ENCODE assay signal across 8 mouse cellular contexts in genomic region chr13:52982703-52983102, GRCm38 (mm10). TPM values are rescaled to one million over a fixed set of nuclear protein-coding genes. Genes with fewer than 3 reads are reported as not detected.
A peak's percentile ranks its signal among the peaks of the same experiment; 100 is the strongest.
DNase-seq lines count a peak whose midpoint lies in the region; ATAC-seq and TF ChIP-seq lines count a peak whose summit lies in the region.

No protein-coding gene starts in this region.

- TF ChIP-seq EP300 in CH12.LX (IDR thresholded peaks at IDR 0.05; ENCODE audit: low read length) = peak; percentile 52

- peak overlapping the region; percentile 77; the same call in 1 of the 2 replicates for H3K4me2 ChIP-seq in CH12.LX (ENCODE audit: insufficient read depth, low read depth, poor library complexity, severe bottlenecking)
- H3K4me2 ChIP-seq in forebrain, embryonic 16.5 days (ENCODE audit: low read length) = peak overlapping the region; percentile 98
- peak overlapping the region; percentile 94 for H3K4me2 ChIP-seq in lung, embryonic 15.5 days

- no peak for ATAC-seq in forebrain, embryonic 16.5 days
- ATAC-seq in hematopoietic stem cell, adult 5-6 weeks (replicated peaks in 1 of 2; ENCODE audit: insufficient read depth in 1 of 2, low FRiP score in 2 of 2, low TSS enrichment in 1 of 2, low read depth in 1 of 2, poor library complexity in 2 of 2, severe bottlenecking in 2 of 2) = peak; percentile 52 to 66; a peak in 3 of 4 replicates
- no peak for ATAC-seq in lung, embryonic 15.5 days (ENCODE audit: borderline replicate concordance, extremely low read depth, low FRiP score, low TSS enrichment)

- peaks cover 2% of the 10 kb centered on the region for H3K27me3 ChIP-seq in CH12.LX (replicated peaks)
- no peaks in the 10 kb centered on the region; the same call in 1 of the 2 replicates for H3K27me3 ChIP-seq in forebrain, embryonic 16.5 days (replicated peaks; ENCODE audit: control insufficient read depth, insufficient read depth, low read length)
- H3K27me3 ChIP-seq in lung, embryonic 15.5 days = peaks cover 7% of the 10 kb centered on the region; the same call in 1 of the 2 replicates

- peaks cover 24% of the 10 kb centered on the region for H3K79me2 ChIP-seq in CH12.LX (replicated peaks; ENCODE audit: control insufficient read depth, extremely low read depth, insufficient read depth, poor library complexity, severe bottlenecking)

- peaks cover 0 to 1% of the 10 kb centered on the region in 2 experiments for H3K36me3 ChIP-seq in CH12.LX (replicated peaks in 1 of 2; ENCODE audit: control insufficient read depth in 1 of 2, insufficient read depth in 1 of 2, low read length in 1 of 2)
- no peaks in the 10 kb centered on the region for H3K36me3 ChIP-seq in forebrain, embryonic 16.5 days (ENCODE audit: control insufficient read depth, insufficient read depth)
- no peaks in the 10 kb centered on the region for H3K36me3 ChIP-seq in lung, embryonic 15.5 days

- peak overlapping the region; percentile 32 to 52 (median 44) for H3K4me3 ChIP-seq in CH12.LX (replicated peaks in 1 of 3; ENCODE audit: low read depth in 2 of 3, low read length in 2 of 3, poor library complexity in 1 of 3)
- H3K4me3 ChIP-seq in forebrain, embryonic 16.5 days (replicated peaks; ENCODE audit: low read length) = peak overlapping the region; percentile 22
- peak overlapping the region; percentile 17 for H3K4me3 ChIP-seq in lung, embryonic 15.5 days
- H3K4me3 ChIP-seq in olfactory bulb, adult 2 months (ENCODE audit: insufficient read depth, low read depth, low read length) = no peak overlapping the region

- TF ChIP-seq RAD21 in CH12.LX (IDR thresholded peaks at IDR 0.05; ENCODE audit: low read depth, low read length) = peak; percentile 90

- no peak for TF ChIP-seq POLR2A in CH12.LX (IDR thresholded peaks at IDR 0.05; ENCODE audit: low read depth, low read length)
- no peak for TF ChIP-seq POLR2A in olfactory bulb, adult 2 months (IDR thresholded peaks at IDR 0.05; ENCODE audit: insufficient read depth, low read depth, low read length)

- no peak overlapping the region for H3K27ac ChIP-seq in CH12.LX (ENCODE audit: insufficient read depth, low read depth)
- no peak overlapping the region for H3K27ac ChIP-seq in forebrain, embryonic 16.5 days (ENCODE audit: low read length)
- no peak overlapping the region for H3K27ac ChIP-seq in lung, embryonic 15.5 days
- no peak overlapping the region for H3K27ac ChIP-seq in olfactory bulb, adult 2 months (ENCODE audit: insufficient read depth, low read depth, low read length)

- dilution Hi-C loops in CH12.LX (cut with MboI; ENCODE audit: extremely low pct_ligation_motif_present, extremely low pct_unique_long_range_greater_than_20kb, low sequenced_read_pairs) = no loop called here

- peak; percentile 95 for DNase-seq in CH12.LX (ENCODE audit: extremely low read depth)
- peak; percentile 63 for DNase-seq in c-Kit-positive CD71-positive TER-119-negative erythroid progenitor cells, embryonic 14.5 days (ENCODE audit: low read depth)
- peak; percentile 93 for DNase-seq in layer of hippocampus, adult 9-10 months (ENCODE audit: low spot score)
- peak; percentile 91 for DNase-seq in thymus, postnatal 0 days (ENCODE audit: low spot score)

- H3K4me1 ChIP-seq in CH12.LX (ENCODE audit: control insufficient read depth in 1 of 2, insufficient read depth in 2 of 2) = peaks cover 2 to 4% of the 10 kb centered on the region in 2 experiments; a peak in 3 of 4 replicates
- H3K4me1 ChIP-seq in forebrain, embryonic 16.5 days (replicated peaks; ENCODE audit: control insufficient read depth, insufficient read depth, low read length) = peaks cover 15% of the 10 kb centered on the region
- H3K4me1 ChIP-seq in lung, embryonic 15.5 days = peaks cover 22% of the 10 kb centered on the region
- H3K4me1 ChIP-seq in olfactory bulb, adult 2 months (ENCODE audit: control insufficient read depth, insufficient read depth, low read length) = peaks cover 10% of the 10 kb centered on the region

- no peaks in the 10 kb centered on the region for H3K9me3 ChIP-seq in CH12.LX (replicated peaks; ENCODE audit: low read length)
- no peaks in the 10 kb centered on the region for H3K9me3 ChIP-seq in forebrain, embryonic 16.5 days (ENCODE audit: control insufficient read depth, low read length)
- no peaks in the 10 kb centered on the region for H3K9me3 ChIP-seq in lung, embryonic 15.5 days

- in situ Hi-C loops in CH12.LX (cut with MboI; ENCODE audit: low pct_ligation_motif_present, low pct_unique_long_range_greater_than_20kb, low sequenced_read_pairs) = loop anchor here (10.0 to 25.0 kb wide), 2 partner anchors 728 to 1145 kb away; partner anchors contain the start of gene Gadd45g

- peak; percentile 42 to 98; a peak in 3 of 4 replicates for TF ChIP-seq CTCF in CH12.LX (conservative IDR thresholded peaks at IDR 0.05 in 1 of 2, IDR thresholded peaks at IDR 0.05 in 1 of 2; ENCODE audit: low read depth in 2 of 2, low read length in 2 of 2)
- TF ChIP-seq CTCF in olfactory bulb, adult 2 months (IDR thresholded peaks at IDR 0.05; ENCODE audit: insufficient read depth, low read depth, low read length) = peak; percentile 62

- WGBS in forebrain, embryonic 16.5 days = under 1% methylated on average over 12 of the region's 12 CpGs
- WGBS in lung, embryonic 15.5 days = under 1% methylated on average over 12 of the region's 12 CpGs
- WGBS in olfactory bulb, adult 2 months = 0% methylated on average over 12 of the region's 12 CpGs

- peak overlapping the region; percentile 61 for H3K9ac ChIP-seq in CH12.LX (ENCODE audit: insufficient read depth, low read depth)
- H3K9ac ChIP-seq in forebrain, embryonic 16.5 days (replicated peaks; ENCODE audit: low read depth, low read length) = no peak overlapping the region
- no peak overlapping the region for H3K9ac ChIP-seq in lung, embryonic 15.5 days

TF ChIP-seq in CH12.LX, 34 proteins besides CTCF, POLR2A, EP300 and RAD21 (continues in another document):
- no peak for TF ChIP-seq CHD2 (IDR thresholded peaks at IDR 0.05; ENCODE audit: low read length)
- no peak for TF ChIP-seq JUN (IDR thresholded peaks at IDR 0.05; ENCODE audit: insufficient read depth, low read depth, low read length)
- 0 out of 2 replicates have a peak, but pooled peaks have one; percentile 46 for TF ChIP-seq NELFE (IDR thresholded peaks at IDR 0.05; ENCODE audit: low read depth, low read length)
- TF ChIP-seq MXI1 (IDR thresholded peaks at IDR 0.05; ENCODE audit: low read depth, low read length) = peak; percentile 56; the same call in 1 of the 2 replicates
- TF ChIP-seq CHD1 (IDR thresholded peaks at IDR 0.05; ENCODE audit: low read depth, low read length) = no peak
- no peak for TF ChIP-seq TCF12 (IDR thresholded peaks at IDR 0.05; ENCODE audit: low read depth, low read length)
- no peak for TF ChIP-seq USF1 (IDR thresholded peaks at IDR 0.05; ENCODE audit: low read depth, low read length)
- TF ChIP-seq NRF1 (IDR thresholded peaks at IDR 0.05; ENCODE audit: low read depth, low read length) = no peak
- TF ChIP-seq GABPA (IDR thresholded peaks at IDR 0.05; ENCODE audit: insufficient replicate concordance, low read depth, low read length) = no peak
- peak; percentile 99 for TF ChIP-seq ZNF384 (IDR thresholded peaks at IDR 0.05; ENCODE audit: low read depth, low read length)
- TF ChIP-seq MAX (IDR thresholded peaks at IDR 0.05; ENCODE audit: low read length) = no peak
- no peak for TF ChIP-seq POLR2AphosphoS2 (IDR thresholded peaks at IDR 0.05; ENCODE audit: low read depth, low read length)
- no peak for TF ChIP-seq USF2 (conservative IDR thresholded peaks at IDR 0.05; ENCODE audit: low read depth, low read length)
- peak; percentile 45; the same call in 1 of the 2 replicates for TF ChIP-seq ETS1 (conservative IDR thresholded peaks at IDR 0.05; ENCODE audit: low read depth, low read length)
- TF ChIP-seq HCFC1 (IDR thresholded peaks at IDR 0.05; ENCODE audit: low read depth, low read length) = peak; percentile 27; the same call in 1 of the 2 replicates
- no peak for TF ChIP-seq ZMIZ1 (IDR thresholded peaks at IDR 0.05; ENCODE audit: low read depth, low read length)
- no peak for TF ChIP-seq MAZ (IDR thresholded peaks at IDR 0.05; ENCODE audit: low read depth, low read length)
- TF ChIP-seq TBP (conservative IDR thresholded peaks at IDR 0.05; ENCODE audit: low read depth, low read length) = 0 out of 2 replicates have a peak, but pooled peaks have one; percentile 7
- peak; percentile 32; the same call in 1 of the 2 replicates for TF ChIP-seq ELF1 (IDR thresholded peaks at IDR 0.05; ENCODE audit: low read depth, low read length)
- TF ChIP-seq UBTF (IDR thresholded peaks at IDR 0.05; ENCODE audit: low read depth, low read length) = no peak; the same call in 1 of the 2 replicates
- peak; percentile 61 for TF ChIP-seq IRF4 (IDR thresholded peaks at IDR 0.05; ENCODE audit: low read depth, low read length)
- no peak for TF ChIP-seq PAX5 (IDR thresholded peaks at IDR 0.05; ENCODE audit: low read length)
- TF ChIP-seq MYC (IDR thresholded peaks at IDR 0.05; ENCODE audit: low read depth, low read length) = peak; percentile 74; the same call in 1 of the 2 replicates
- TF ChIP-seq MAFK (IDR thresholded peaks at IDR 0.05; ENCODE audit: insufficient replicate concordance, low read length) = no peak

RNA-seq across cellular contexts. Expression of gene Nfil3, which starts 1.8 kb away (rescaled TPM):
- 24.4 and 30.0 TPM in 2 replicates for total RNA-seq in CH12.LX (2012; rRNA removed)
- total RNA-seq in CH12.LX (2014; rRNA removed) = 23.5 and 27.8 TPM in 2 replicates
- polyA plus RNA-seq in CH12.LX (2012; ENCODE audit: insufficient read length, low read depth) = 34.5 and 34.6 TPM in 2 replicates
- polyA plus RNA-seq in forebrain, embryonic 16.5 days (2015; fragmentation: Nextera tagmentation; extraction: Ambion mirVana) = 58.8 and 67.1 TPM in 2 replicates
- total RNA-seq in hematopoietic stem cell, adult 5-6 weeks (2017) = 10.1 and 11.2 TPM in 2 replicates
- polyA plus RNA-seq in lung, embryonic 15.5 days (2015; fragmentation: Nextera tagmentation; extraction: Ambion mirVana) = 21.8 and 22.3 TPM in 2 replicates
- not detected in 2 replicates for polyA plus RNA-seq in olfactory bulb, adult 2 months (2012; ENCODE audit: insufficient read depth, insufficient read length, low replicate concordance, missing spikeins)
- 6.6 and 8.8 TPM in 2 replicates for polyA plus RNA-seq in thymus, postnatal 0 days (2015; fragmentation: Nextera tagmentation; extraction: Ambion mirVana)

RNA-seq across cellular contexts. Expression of gene Auh, which starts 53.2 kb away (rescaled TPM):
- total RNA-seq in CH12.LX (2012; rRNA removed) (59.6 and 74.1 TPM in 2 replicates), CH12.LX (2014; rRNA removed) (68.5 and 74.6 TPM in 2 replicates)
- polyA plus RNA-seq in CH12.LX (2012; ENCODE audit: insufficient read length, low read depth) = 191 and 193 TPM in 2 replicates
- 60.9 and 63.5 TPM in 2 replicates for polyA plus RNA-seq in forebrain, embryonic 16.5 days (2015; fragmentation: Nextera tagmentation; extraction: Ambion mirVana)
- total RNA-seq in hematopoietic stem cell, adult 5-6 weeks (2017) = 43.3 and 45.4 TPM in 2 replicates
- polyA plus RNA-seq in lung, embryonic 15.5 days (2015; fragmentation: Nextera tagmentation; extraction: Ambion mirVana) = 38.4 and 45.7 TPM in 2 replicates
- not detected in 2 replicates for polyA plus RNA-seq in olfactory bulb, adult 2 months (2012; ENCODE audit: insufficient read depth, insufficient read length, low replicate concordance, missing spikeins)
- 76.5 and 82.2 TPM in 2 replicates for polyA plus RNA-seq in thymus, postnatal 0 days (2015; fragmentation: Nextera tagmentation; extraction: Ambion mirVana)

Comparison
In these comparisons a context has a peak if more than half of its experiments do, and no peak if none do; other contexts are left out.
1. ATAC-seq: peak in hematopoietic stem cell, adult 5-6 weeks (2 of 2); none in forebrain, embryonic 16.5 days (single experiment) and lung, embryonic 15.5 days (single experiment).
2. Peak in every context shown above with its lines, with median percentiles within 50 percentile points of each other: DNase-seq and H3K4me2 ChIP-seq.